Comparison of ENCODE assay signal across 25 mouse cellular contexts in genomic region chrX:144652196-144652595, GRCm38 (mm10). TPM values are rescaled to one million over a fixed set of nuclear protein-coding genes. Genes with fewer than 3 reads are reported as not detected.
"Had no signal": no experiment of that assay in that cellular context is flagged by ENCODE, and none has a peak within 500 bp of the region (broad histone marks: within the 10 kb centered on the region; RNA-seq: fewer than 3 reads in every experiment).

No protein-coding gene starts in this region.

- H3K27me3 ChIP-seq: neural tube, embryonic 13.5 days; neural tube, embryonic 15.5 days had no signal

- DNase-seq: lung, adult 18-20 months; lung, embryonic 14.5 days; lung, postnatal 10 days; lung, postnatal 4 days; midbrain, embryonic 14.5 days; retina, postnatal 1 day; right cerebral cortex, adult 18-20 months; right cerebral cortex, postnatal 25 days; right cerebral cortex, postnatal 4 days; spleen, adult 18-20 months; thymus, adult 18-20 months; thymus, postnatal 14 days; thymus, postnatal 36 days had no signal

- H3K9me3 ChIP-seq: midbrain, embryonic 10.5 days; midbrain, embryonic 12.5 days; neural tube, embryonic 13.5 days; neural tube, embryonic 15.5 days had no signal

- H3K4me1 ChIP-seq: midbrain, embryonic 10.5 days; midbrain, embryonic 12.5 days; neural tube, embryonic 13.5 days; neural tube, embryonic 15.5 days had no signal

- H3K4me3 ChIP-seq: midbrain, embryonic 10.5 days; midbrain, embryonic 12.5 days; myocyte; neural tube, embryonic 13.5 days; neural tube, embryonic 15.5 days had no signal

- H3K27ac ChIP-seq: midbrain, embryonic 10.5 days; midbrain, embryonic 12.5 days; neural tube, embryonic 13.5 days; neural tube, embryonic 15.5 days had no signal

- ATAC-seq: midbrain, embryonic 16.5 days had no signal

- H3K36me3 ChIP-seq: midbrain, embryonic 10.5 days; midbrain, embryonic 12.5 days; neural tube, embryonic 13.5 days; neural tube, embryonic 15.5 days had no signal

- H3K4me2 ChIP-seq: lung, embryonic 14.5 days; midbrain, embryonic 12.5 days; neural tube, embryonic 13.5 days; neural tube, embryonic 15.5 days had no signal

- H3K9ac ChIP-seq: lung, embryonic 14.5 days; midbrain, embryonic 12.5 days; neural tube, embryonic 13.5 days; neural tube, embryonic 15.5 days had no signal

RNA-seq across cellular contexts. Expression of gene Trpc5, which starts 35.8 kb away (rescaled TPM):
- total RNA-seq: megakaryocyte, adult 5-6 weeks; megakaryocyte-erythroid progenitor cell, adult 5-6 weeks had no signal
- polyA plus RNA-seq: lung, embryonic 16.5 days; myocyte; small intestine, adult 2 months; thymus, postnatal 0 days had no signal

RNA-seq across cellular contexts. Expression of gene Rtl4, which starts 36.5 kb away (rescaled TPM):
- total RNA-seq: megakaryocyte, adult 5-6 weeks; megakaryocyte-erythroid progenitor cell, adult 5-6 weeks had no signal
- polyA plus RNA-seq: myocyte; neural tube, embryonic 11.5 days; small intestine, adult 2 months; thymus, postnatal 0 days had no signal
